Mouse (Mus musculus) ovary, postnatal 14 days (tissue): ENCODE measurements at regions not wholly inside any gene's neighbourhood (a gene's known extent, or its start where the extent isn't known, plus 50 kb on each side); places are given as distances from the start of the nearest gene placed in this dataset.

Experiments
- DNase-seq: peaks from one replicate; pipeline ENCODE4 v3.0.0; 2022; ENCODE audit warnings: low spot score

GRCm38 (mm10) chr12:94749747-94750515 lies 942.1 kb upstream of the Flrt2 start:
- DNase-seq = no peak

- DNase-seq = no peak
These were observed 936.3 kb upstream of the Flrt2 start for GRCm38 (mm10) chr12:94755754-94756153.

GRCm38 (mm10) chr12:94795913-94796615 lies 896.0 kb upstream of the Flrt2 start:
- DNase-seq = no peak

- DNase-seq = no peak
These were observed 887.3 kb upstream of the Flrt2 start for GRCm38 (mm10) chr12:94804692-94805091.

GRCm38 (mm10) chr12:94831400-94831799 lies 860.6 kb upstream of the Flrt2 start:
- DNase-seq = no peak

- no peak for DNase-seq
These were observed 829.3 kb upstream of the Flrt2 start for GRCm38 (mm10) chr12:94862720-94863119.

- DNase-seq = no peak
These were observed 781.2 kb upstream of the Flrt2 start for GRCm38 (mm10) chr12:94910816-94911215.

- DNase-seq = no peak
These were observed 749.0 kb upstream of the Flrt2 start for GRCm38 (mm10) chr12:94943067-94943466.
